33 mouse cellular contexts compared by ENCODE assay signal in the genomic region with DNA sequence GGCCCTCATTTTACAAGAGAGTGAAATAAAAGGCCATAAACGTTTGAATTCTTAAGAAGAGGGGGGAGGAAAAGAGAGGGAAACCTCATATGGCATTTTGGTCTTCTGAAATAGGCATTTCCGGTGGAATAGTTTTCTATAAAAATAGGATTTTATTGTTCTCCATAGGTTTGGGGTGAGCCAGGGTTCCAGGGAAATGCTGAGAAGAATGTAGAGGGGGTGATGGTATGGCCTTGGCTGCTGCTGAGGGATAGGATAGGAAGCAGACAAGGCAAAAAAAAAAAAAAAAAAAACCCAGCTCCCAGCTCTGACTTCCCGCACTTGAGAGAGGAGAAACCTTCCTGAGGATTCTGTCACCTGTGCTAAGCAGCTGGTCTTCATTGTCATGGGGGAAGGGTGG. TPM values are rescaled to one million over a fixed set of nuclear protein-coding genes. Genes with fewer than 3 reads are reported as not detected.
A peak's percentile ranks its signal among the peaks of the same experiment; 100 is the strongest.
DNase-seq lines count a peak whose midpoint lies in the region; ATAC-seq and TF ChIP-seq lines count a peak whose summit lies in the region.
"Had no signal": no experiment of that assay in that cellular context is flagged by ENCODE, and none has a peak within 500 bp of the region (broad histone marks: within the 10 kb centered on the region; RNA-seq: fewer than 3 reads in every experiment).

No protein-coding gene starts in this region.

- WGBS in kidney, postnatal 0 days: 34% methylated on average over 3 of the region's 3 CpGs
- WGBS in limb, embryonic 13.5 days: 14% methylated on average over 3 of the region's 3 CpGs
- 57% methylated on average over 3 of the region's 3 CpGs for WGBS in liver, embryonic 13.5 days (ENCODE audit: insufficient replicate concordance)

- peak; percentile 49 for DNase-seq in kidney, postnatal 0 days (ENCODE audit: low spot score)
- no peak for DNase-seq in kidney, postnatal 14 days
- no peak for DNase-seq in liver, embryonic 13.5 days
- DNase-seq in cerebellum, adult 9-11 months: no peak
- no peak for DNase-seq in kidney, adult 11 months
- no peak for DNase-seq in gastrocnemius, postnatal 4 days (ENCODE audit: low spot score in 2 of 2)
- DNase-seq: adrenal gland, postnatal 36 days; B cell, adult 2 months; cerebellum, adult 9-10 months; gastrocnemius, postnatal 10 days; heart, adult 2 months; heart, postnatal 4 days; kidney, postnatal 10 days; lung, adult 2 months; lung, postnatal 14 days; thymus, adult 2 months had no signal

- no peak overlapping the region for H3K4me3 ChIP-seq in kidney, postnatal 0 days (replicated peaks; ENCODE audit: low read depth, low read length)
- H3K4me3 ChIP-seq in limb, embryonic 13.5 days: no peak overlapping the region
- no peak overlapping the region for H3K4me3 ChIP-seq in liver, embryonic 13.5 days (replicated peaks)
- H3K4me3 ChIP-seq: forebrain, embryonic 10.5 days; heart, adult 2 months; heart, embryonic 15.5 days; layer of hippocampus, adult 2 months; midbrain, embryonic 12.5 days had no signal

- H3K27ac ChIP-seq in kidney, postnatal 0 days: no peak overlapping the region
- H3K27ac ChIP-seq in limb, embryonic 13.5 days: peak overlapping the region; percentile 67; the same call in 1 of the 2 replicates
- H3K27ac ChIP-seq in liver, embryonic 13.5 days: peak overlapping the region; percentile 83
- H3K27ac ChIP-seq: forebrain, embryonic 10.5 days; heart, adult 2 months; heart, embryonic 15.5 days; hindbrain, embryonic 14.5 days; layer of hippocampus, adult 2 months; midbrain, embryonic 12.5 days; stomach, postnatal 0 days had no signal

- no peak for ATAC-seq in kidney, postnatal 0 days (replicated peaks; ENCODE audit: low FRiP score, low read depth)
- peak; percentile 85 for ATAC-seq in limb, embryonic 13.5 days (ENCODE audit: low FRiP score, low read depth)
- no peak for ATAC-seq in liver, embryonic 13.5 days (ENCODE audit: low read depth)
- ATAC-seq: forebrain, embryonic 16.5 days; inflammation-experienced regulatory T-cells, adult 6 months; Patski had no signal

- no peak for TF ChIP-seq CTCF in kidney, postnatal 0 days (IDR thresholded peaks at IDR 0.05; ENCODE audit: low read depth)

- H3K4me2 ChIP-seq in kidney, postnatal 0 days (ENCODE audit: low read length): no peak overlapping the region
- H3K4me2 ChIP-seq in limb, embryonic 13.5 days (replicated peaks): no peak overlapping the region
- no peak overlapping the region for H3K4me2 ChIP-seq in liver, embryonic 13.5 days
- H3K4me2 ChIP-seq: heart, embryonic 15.5 days; hindbrain, embryonic 14.5 days; midbrain, embryonic 12.5 days had no signal

- H3K4me1 ChIP-seq in kidney, postnatal 0 days (replicated peaks; ENCODE audit: insufficient read depth, low read length): no peaks in the 10 kb centered on the region
- H3K4me1 ChIP-seq in limb, embryonic 13.5 days: peaks cover 18% of the 10 kb centered on the region
- peaks cover 71% of the 10 kb centered on the region for H3K4me1 ChIP-seq in liver, embryonic 13.5 days (replicated peaks)
- H3K4me1 ChIP-seq: forebrain, embryonic 10.5 days; midbrain, embryonic 12.5 days had no signal

- no peak overlapping the region for H3K9ac ChIP-seq in kidney, postnatal 0 days (ENCODE audit: low read depth, low read length)
- H3K9ac ChIP-seq in limb, embryonic 13.5 days: peak overlapping the region; percentile 35; the same call in 1 of the 2 replicates
- H3K9ac ChIP-seq in liver, embryonic 13.5 days: peak overlapping the region; percentile 31
- H3K9ac ChIP-seq: heart, embryonic 15.5 days; hindbrain, embryonic 14.5 days; midbrain, embryonic 12.5 days had no signal

- H3K27me3 ChIP-seq in kidney, postnatal 0 days (ENCODE audit: insufficient read depth, low read length): no peaks in the 10 kb centered on the region
- H3K27me3 ChIP-seq in limb, embryonic 13.5 days: no peaks in the 10 kb centered on the region
- no peaks in the 10 kb centered on the region for H3K27me3 ChIP-seq in liver, embryonic 13.5 days
- H3K27me3 ChIP-seq: CH12.LX; heart, embryonic 15.5 days; midbrain, embryonic 12.5 days; Patski had no signal

- H3K9me3 ChIP-seq in kidney, postnatal 0 days (replicated peaks; ENCODE audit: low read length): no peaks in the 10 kb centered on the region
- H3K9me3 ChIP-seq in limb, embryonic 13.5 days: no peaks in the 10 kb centered on the region
- H3K9me3 ChIP-seq in liver, embryonic 13.5 days (replicated peaks): no peaks in the 10 kb centered on the region
- H3K9me3 ChIP-seq: forebrain, embryonic 10.5 days; G1E; heart, embryonic 15.5 days; midbrain, embryonic 12.5 days had no signal

- H3K36me3 ChIP-seq in kidney, postnatal 0 days (ENCODE audit: insufficient read depth, low read length): no peaks in the 10 kb centered on the region
- no peaks in the 10 kb centered on the region for H3K36me3 ChIP-seq in limb, embryonic 13.5 days
- no peaks in the 10 kb centered on the region for H3K36me3 ChIP-seq in liver, embryonic 13.5 days
- H3K36me3 ChIP-seq: forebrain, embryonic 10.5 days; heart, embryonic 15.5 days; midbrain, embryonic 12.5 days had no signal

RNA-seq across cellular contexts. Expression of gene Pga5, which starts 21.8 kb away (rescaled TPM):
- polyA plus RNA-seq in kidney, postnatal 0 days (2015; fragmentation: Nextera tagmentation; extraction: Ambion mirVana): 0.43 and 0.70 TPM in 2 replicates
- 0.10 TPM in 1 of 2 replicates, not detected in the other for polyA plus RNA-seq in limb, embryonic 13.5 days (2015; fragmentation: Nextera tagmentation; extraction: Ambion mirVana)
- polyA plus RNA-seq in liver, embryonic 13.5 days (2015; fragmentation: Nextera tagmentation; extraction: Ambion mirVana): not detected in 2 replicates
- not detected for total RNA-seq in gastrocnemius, postnatal 4 days (2021)
- total RNA-seq: adrenal gland, adult 18-20 months; adrenal gland, postnatal 36 days; common myeloid progenitor, adult 5-6 weeks; gastrocnemius, postnatal 10 days; heart, adult 2 months; heart, postnatal 4 days; layer of hippocampus, adult 2 months; left cerebral cortex, postnatal 14 days; megakaryocyte progenitor cell, adult 5-6 weeks; neutrophil, adult 5-6 weeks had no signal
- polyA plus RNA-seq: forebrain, embryonic 10.5 days; forebrain, embryonic 16.5 days; heart, adult 2 months; heart, embryonic 15.5 days; hindbrain, embryonic 14.5 days; inflammation-experienced regulatory T-cells, adult 6 months; lung, adult 2 months; midbrain, embryonic 12.5 days had no signal

RNA-seq across cellular contexts. Expression of gene Vwce, which starts 22.0 kb away (rescaled TPM):
- 2.7 and 3.0 TPM in 2 replicates for polyA plus RNA-seq in kidney, postnatal 0 days (2015; fragmentation: Nextera tagmentation; extraction: Ambion mirVana)
- polyA plus RNA-seq in limb, embryonic 13.5 days (2015; fragmentation: Nextera tagmentation; extraction: Ambion mirVana): 4.2 and 4.7 TPM in 2 replicates
- 5.3 and 5.8 TPM in 2 replicates for polyA plus RNA-seq in liver, embryonic 13.5 days (2015; fragmentation: Nextera tagmentation; extraction: Ambion mirVana)
- total RNA-seq in gastrocnemius, postnatal 4 days (2021): under 1 TPM; 0.41 to 0.66 TPM
- total RNA-seq: common myeloid progenitor, adult 5-6 weeks; heart, adult 2 months; neutrophil, adult 5-6 weeks had no signal
- polyA plus RNA-seq: heart, adult 2 months had no signal

RNA-seq across cellular contexts. Expression of gene Vps37c, which starts 32.5 kb away (rescaled TPM):
- polyA plus RNA-seq in kidney, postnatal 0 days (2015; fragmentation: Nextera tagmentation; extraction: Ambion mirVana): 32.1 and 35.5 TPM in 2 replicates
- polyA plus RNA-seq in limb, embryonic 13.5 days (2015; fragmentation: Nextera tagmentation; extraction: Ambion mirVana): 38.3 and 40.9 TPM in 2 replicates
- polyA plus RNA-seq in liver, embryonic 13.5 days (2015; fragmentation: Nextera tagmentation; extraction: Ambion mirVana): 10.4 and 12.1 TPM in 2 replicates
- total RNA-seq in gastrocnemius, postnatal 4 days (2021): 10 to 100 TPM; 24.8 to 25.0 TPM

RNA-seq across cellular contexts. Expression of gene Tkfc, which starts 50.6 kb away (rescaled TPM):
- 42.2 and 54.4 TPM in 2 replicates for polyA plus RNA-seq in kidney, postnatal 0 days (2015; fragmentation: Nextera tagmentation; extraction: Ambion mirVana)
- polyA plus RNA-seq in limb, embryonic 13.5 days (2015; fragmentation: Nextera tagmentation; extraction: Ambion mirVana): 15.2 and 15.7 TPM in 2 replicates
- 9.4 and 10.8 TPM in 2 replicates for polyA plus RNA-seq in liver, embryonic 13.5 days (2015; fragmentation: Nextera tagmentation; extraction: Ambion mirVana)
- 10 to 100 TPM; 13.3 to 14.0 TPM for total RNA-seq in gastrocnemius, postnatal 4 days (2021)

RNA-seq across cellular contexts. Expression of gene Ddb1, which starts 50.9 kb away (rescaled TPM):
- polyA plus RNA-seq in kidney, postnatal 0 days (2015; fragmentation: Nextera tagmentation; extraction: Ambion mirVana): 205 and 225 TPM in 2 replicates
- 400 and 416 TPM in 2 replicates for polyA plus RNA-seq in limb, embryonic 13.5 days (2015; fragmentation: Nextera tagmentation; extraction: Ambion mirVana)
- 156 and 177 TPM in 2 replicates for polyA plus RNA-seq in liver, embryonic 13.5 days (2015; fragmentation: Nextera tagmentation; extraction: Ambion mirVana)
- total RNA-seq in gastrocnemius, postnatal 4 days (2021): 100 to 1,000 TPM; 338 to 352 TPM
